Mouse (Mus musculus): ENCODE measurements at regions not wholly inside any gene's neighbourhood (a gene's known extent, or its start where the extent isn't known, plus 50 kb on each side); places are given as distances from the start of the nearest gene placed in this dataset.

DNA sequence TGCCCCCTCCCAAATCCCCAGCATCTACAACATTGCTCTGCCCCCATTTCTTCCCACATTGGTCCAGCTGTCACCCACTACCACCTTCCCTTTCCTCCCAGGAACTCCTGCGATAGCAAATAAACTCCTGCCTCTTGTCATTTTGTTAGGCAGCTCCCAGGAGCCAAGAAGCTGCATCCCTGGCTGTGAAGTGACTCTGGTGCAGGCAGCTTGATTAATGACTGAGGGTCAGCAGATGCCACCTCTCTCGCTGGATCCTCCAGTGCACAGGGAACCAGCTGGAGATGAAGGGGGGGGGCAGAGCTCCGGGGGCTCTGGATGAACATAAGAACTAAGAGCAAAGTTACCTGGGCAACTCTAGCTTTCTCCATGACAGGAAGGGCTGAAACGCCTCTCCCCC is 235.2 kb downstream of the Gm45692 start:
- H3K27me3 ChIP-seq (ENCODE audit: insufficient read depth, low read length), result no peaks in the 10 kb centered on the region
- WGBS, result 66% methylated on average over 4 of the region's 4 CpGs
- H3K9me3 ChIP-seq (ENCODE audit: low read length), result no peaks in the 10 kb centered on the region
- no peak overlapping the region for H3K4me2 ChIP-seq (ENCODE audit: low read depth, low read length, poor library complexity, severe bottlenecking)
- DNase-seq (ENCODE audit: low spot score) (peak; percentile 22), ATAC-seq (ENCODE audit: low FRiP score) (no peak)
- no peaks in the 10 kb centered on the region for H3K4me1 ChIP-seq (ENCODE audit: insufficient read depth, low read length)
- no peak for TF ChIP-seq CTCF (IDR thresholded peaks at IDR 0.05)
- no peaks in the 10 kb centered on the region for H3K36me3 ChIP-seq (ENCODE audit: insufficient read depth, low read length)
- H3K9ac ChIP-seq (replicated peaks; ENCODE audit: low read length, poor library complexity, severe bottlenecking), result no peak overlapping the region
- H3K27ac ChIP-seq (ENCODE audit: low read depth, low read length), result no peak overlapping the region
- no peak overlapping the region for H3K4me3 ChIP-seq (ENCODE audit: low read depth, low read length)

- Histone ChIP-seq H3K4me1 (ENCODE audit: insufficient read depth, low read length) (no peaks in the 10 kb centered on the region), H3K27ac (ENCODE audit: low read depth, low read length) (no peak overlapping the region), H3K9ac (replicated peaks; ENCODE audit: low read length, poor library complexity, severe bottlenecking) (no peak overlapping the region), H3K36me3 (ENCODE audit: insufficient read depth, low read length) (no peaks in the 10 kb centered on the region), H3K9me3 (ENCODE audit: low read length) (no peaks in the 10 kb centered on the region), H3K27me3 (ENCODE audit: insufficient read depth, low read length) (no peaks in the 10 kb centered on the region), H3K4me3 (ENCODE audit: low read depth, low read length) (no peak overlapping the region), H3K4me2 (ENCODE audit: low read depth, low read length, poor library complexity, severe bottlenecking) (no peak overlapping the region)
- DNase-seq (ENCODE audit: low spot score), result no peak
- WGBS, result 89% methylated on average over 8 of the region's 8 CpGs
- no peak for TF ChIP-seq CTCF (IDR thresholded peaks at IDR 0.05)
- no peak for ATAC-seq (ENCODE audit: low FRiP score)
These were observed 237.5 kb downstream of the Gm45692 start for GRCm38 (mm10) chr8:26356801-26357200.

GRCm38 (mm10) chr8:26358711-26359136 is 239.4 kb downstream of the Gm45692 start:
- ATAC-seq (ENCODE audit: low FRiP score) (no peak), DNase-seq (ENCODE audit: low spot score) (no peak)
- no peaks in the 10 kb centered on the region for H3K4me1 ChIP-seq (ENCODE audit: insufficient read depth, low read length)
- no peak overlapping the region for H3K4me3 ChIP-seq (ENCODE audit: low read depth, low read length)
- TF ChIP-seq CTCF (IDR thresholded peaks at IDR 0.05), result no peak
- no peaks in the 10 kb centered on the region for H3K36me3 ChIP-seq (ENCODE audit: insufficient read depth, low read length)
- WGBS, result 83% methylated on average over 13 of the region's 13 CpGs
- no peak overlapping the region for H3K9ac ChIP-seq (replicated peaks; ENCODE audit: low read length, poor library complexity, severe bottlenecking)
- H3K27ac ChIP-seq (ENCODE audit: low read depth, low read length), result no peak overlapping the region
- H3K4me2 ChIP-seq (ENCODE audit: low read depth, low read length, poor library complexity, severe bottlenecking), result no peak overlapping the region
- H3K27me3 ChIP-seq (ENCODE audit: insufficient read depth, low read length), result no peaks in the 10 kb centered on the region
- no peaks in the 10 kb centered on the region for H3K9me3 ChIP-seq (ENCODE audit: low read length)

- H3K4me2 ChIP-seq (ENCODE audit: low read depth, low read length, poor library complexity, severe bottlenecking), result no peak overlapping the region
- no peaks in the 10 kb centered on the region for H3K9me3 ChIP-seq (ENCODE audit: low read length)
- DNase-seq (ENCODE audit: low spot score), result no peak
- 91% methylated on average over 5 of the region's 5 CpGs for WGBS
- H3K27ac ChIP-seq (ENCODE audit: low read depth, low read length), result no peak overlapping the region
- no peak for ATAC-seq (ENCODE audit: low FRiP score)
- H3K4me1 ChIP-seq (ENCODE audit: insufficient read depth, low read length), result no peaks in the 10 kb centered on the region
- no peak for TF ChIP-seq CTCF (IDR thresholded peaks at IDR 0.05)
- no peaks in the 10 kb centered on the region for H3K27me3 ChIP-seq (ENCODE audit: insufficient read depth, low read length)
- H3K9ac ChIP-seq (replicated peaks; ENCODE audit: low read length, poor library complexity, severe bottlenecking), result no peak overlapping the region
- no peaks in the 10 kb centered on the region for H3K36me3 ChIP-seq (ENCODE audit: insufficient read depth, low read length)
- no peak overlapping the region for H3K4me3 ChIP-seq (ENCODE audit: low read depth, low read length)
These were observed 243.0 kb downstream of the Gm45692 start for GRCm38 (mm10) chr8:26362366-26362765.

DNA sequence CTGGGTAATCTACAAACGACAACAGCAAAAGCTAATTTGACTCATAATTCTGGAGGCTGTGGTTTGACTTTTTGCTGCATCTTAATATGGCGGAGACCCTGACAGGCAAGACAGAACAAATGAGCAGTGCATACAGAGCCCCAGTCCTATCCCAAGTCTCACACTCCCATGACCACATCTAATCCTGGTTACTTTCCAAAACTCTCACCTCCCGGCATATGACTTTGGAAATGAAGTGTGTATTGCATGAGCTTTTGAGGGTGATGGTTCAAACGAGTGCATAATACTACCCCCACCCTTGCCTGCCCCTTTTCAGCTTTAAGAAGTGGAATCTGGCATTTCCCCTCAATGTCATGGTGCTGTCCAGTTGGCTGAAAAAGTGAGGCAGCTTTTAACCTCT is 244.3 kb downstream of the Gm45692 start:
- no peaks in the 10 kb centered on the region for H3K4me1 ChIP-seq (ENCODE audit: insufficient read depth, low read length)
- H3K27ac ChIP-seq (ENCODE audit: low read depth, low read length), result no peak overlapping the region
- ATAC-seq (ENCODE audit: low FRiP score), result no peak
- no peak overlapping the region for H3K9ac ChIP-seq (replicated peaks; ENCODE audit: low read length, poor library complexity, severe bottlenecking)
- no peak overlapping the region for H3K4me2 ChIP-seq (ENCODE audit: low read depth, low read length, poor library complexity, severe bottlenecking)
- H3K4me3 ChIP-seq (ENCODE audit: low read depth, low read length), result no peak overlapping the region
- no peaks in the 10 kb centered on the region for H3K27me3 ChIP-seq (ENCODE audit: insufficient read depth, low read length)
- no peak for TF ChIP-seq CTCF (IDR thresholded peaks at IDR 0.05)
- no peak for DNase-seq (ENCODE audit: low spot score)
- 90% methylated on average over 4 of the region's 4 CpGs for WGBS
- H3K36me3 ChIP-seq (ENCODE audit: insufficient read depth, low read length), result no peaks in the 10 kb centered on the region
- no peaks in the 10 kb centered on the region for H3K9me3 ChIP-seq (ENCODE audit: low read length)

DNA sequence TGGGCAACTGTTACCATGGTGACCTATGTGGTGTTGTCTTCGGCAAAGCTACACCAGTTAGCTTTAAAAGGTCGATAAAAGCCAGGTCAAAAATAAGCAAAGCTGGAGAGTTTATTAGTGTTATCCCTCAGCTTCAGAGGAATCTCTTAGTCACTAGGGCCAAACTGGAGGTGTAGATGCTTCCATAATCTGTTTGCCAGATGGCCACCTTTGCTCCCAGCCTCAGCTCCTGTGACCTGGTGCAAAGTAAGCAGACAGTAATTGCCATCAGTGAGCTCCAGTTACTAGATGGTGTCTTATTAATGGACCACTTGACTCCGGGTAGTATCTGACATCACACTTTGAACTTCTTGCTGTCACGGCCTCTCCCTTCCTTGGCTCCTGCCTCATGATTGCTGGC is 245.3 kb downstream of the Gm45692 start:
- DNase-seq (ENCODE audit: low spot score), result no peak
- no peak overlapping the region for H3K4me3 ChIP-seq (ENCODE audit: low read depth, low read length)
- no peaks in the 10 kb centered on the region for H3K4me1 ChIP-seq (ENCODE audit: insufficient read depth, low read length)
- TF ChIP-seq CTCF (IDR thresholded peaks at IDR 0.05), result no peak
- no peaks in the 10 kb centered on the region for H3K27me3 ChIP-seq (ENCODE audit: insufficient read depth, low read length)
- H3K27ac ChIP-seq (ENCODE audit: low read depth, low read length), result no peak overlapping the region
- H3K36me3 ChIP-seq (ENCODE audit: insufficient read depth, low read length), result no peaks in the 10 kb centered on the region
- 72% methylated on average over 4 of the region's 4 CpGs for WGBS
- H3K9ac ChIP-seq (replicated peaks; ENCODE audit: low read length, poor library complexity, severe bottlenecking), result no peak overlapping the region
- ATAC-seq (ENCODE audit: low FRiP score), result no peak
- no peaks in the 10 kb centered on the region for H3K9me3 ChIP-seq (ENCODE audit: low read length)
- H3K4me2 ChIP-seq (ENCODE audit: low read depth, low read length, poor library complexity, severe bottlenecking), result no peak overlapping the region
